Mouse (Mus musculus): ENCODE measurements around the gene Sclt1.
A peak's percentile ranks its signal among the peaks of the same experiment; 100 is the strongest.

Gene Sclt1

DNA sequence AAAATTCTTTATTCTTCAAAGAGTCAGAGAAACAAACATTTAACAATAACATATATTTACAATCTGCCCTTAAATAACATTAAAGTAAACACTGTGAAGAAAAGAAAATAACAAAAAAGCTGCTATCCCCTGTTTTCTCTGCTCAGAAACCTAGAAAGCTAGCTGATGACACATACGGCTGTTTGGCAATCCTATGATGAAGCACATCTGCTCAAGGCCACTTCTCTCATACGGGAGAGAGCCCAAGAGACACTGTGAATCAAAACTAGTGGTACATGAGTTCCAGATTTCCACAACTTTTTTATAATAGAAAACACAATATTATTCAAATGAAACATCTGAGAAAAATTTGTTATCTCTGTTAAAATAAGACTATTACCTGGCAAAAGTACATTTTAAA is 55.9 kb downstream of the Sclt1 start:
- H3K36me3 ChIP-seq (ENCODE audit: insufficient read depth, low read length) = no peaks in the 10 kb centered on the region
- no peaks in the 10 kb centered on the region for H3K9me3 ChIP-seq (ENCODE audit: low read length)
- TF ChIP-seq POU5F1 (IDR thresholded peaks at IDR 0.05; ENCODE audit: borderline replicate concordance, low read length) = no peak
- TF ChIP-seq NANOG (IDR thresholded peaks at IDR 0.05; ENCODE audit: borderline replicate concordance, low read length) = no peak
- no peak for TF ChIP-seq CTCF (conservative IDR thresholded peaks at IDR 0.05; ENCODE audit: low read length)
- H3K4me3 ChIP-seq (replicated peaks; ENCODE audit: low read length) = no peak overlapping the region
- H3K4me1 ChIP-seq (replicated peaks; ENCODE audit: low read depth, low read length) = peaks cover 41% of the 10 kb centered on the region
- no peaks in the 10 kb centered on the region for H3K27me3 ChIP-seq (ENCODE audit: insufficient read depth, low read length)

DNA sequence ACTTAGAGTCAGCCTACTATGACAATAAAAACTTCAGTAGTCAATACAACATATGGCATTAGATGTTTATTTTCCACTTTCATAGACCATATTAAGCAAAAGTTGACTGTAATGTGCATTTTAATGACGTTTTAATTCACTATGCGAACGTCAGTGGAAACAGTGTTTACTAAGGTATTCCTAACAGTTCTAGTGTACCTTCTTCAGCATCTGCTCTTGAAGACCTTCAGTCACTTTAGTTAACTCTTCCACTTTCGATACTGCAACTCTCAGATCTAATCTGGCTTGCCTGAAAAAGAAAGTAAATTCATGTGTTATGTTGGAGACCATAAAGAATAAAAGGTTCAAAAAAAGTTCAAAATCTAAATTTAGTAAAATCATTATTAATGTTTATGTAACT is 60.2 kb downstream of the Sclt1 start:
- Histone ChIP-seq H3K27me3 (ENCODE audit: insufficient read depth, low read length) (no peaks in the 10 kb centered on the region), H3K36me3 (ENCODE audit: insufficient read depth, low read length) (no peaks in the 10 kb centered on the region), H3K4me3 (replicated peaks; ENCODE audit: low read length) (no peak overlapping the region), H3K9me3 (ENCODE audit: low read length) (no peaks in the 10 kb centered on the region), H3K4me1 (replicated peaks; ENCODE audit: low read depth, low read length) (peaks cover 6% of the 10 kb centered on the region)
- TF ChIP-seq NANOG (IDR thresholded peaks at IDR 0.05; ENCODE audit: borderline replicate concordance, low read length) = no peak
- TF ChIP-seq POU5F1 (IDR thresholded peaks at IDR 0.05; ENCODE audit: borderline replicate concordance, low read length) = no peak
- no peak for TF ChIP-seq CTCF (conservative IDR thresholded peaks at IDR 0.05; ENCODE audit: low read length)

DNA sequence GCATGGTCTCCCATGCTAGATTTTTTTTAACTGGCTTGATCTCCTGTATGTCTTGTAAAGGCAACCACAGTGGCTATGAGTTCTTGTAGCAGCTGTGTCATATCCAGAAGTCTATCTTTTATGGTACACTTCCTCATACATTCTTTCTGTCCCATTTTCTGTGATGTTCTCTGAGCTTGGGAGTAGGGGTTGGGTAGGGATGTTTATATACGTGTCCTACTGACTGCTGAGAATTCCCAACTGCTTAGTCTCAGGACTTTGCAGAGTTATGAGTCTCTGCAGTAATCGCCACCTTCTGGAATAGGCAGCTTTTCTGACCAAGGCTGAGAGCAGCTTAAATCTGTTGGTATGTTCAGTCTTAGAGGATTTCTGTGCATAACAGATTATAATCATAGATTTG is 65.7 kb downstream of the Sclt1 start:
- no peaks in the 10 kb centered on the region for H3K9me3 ChIP-seq (ENCODE audit: low read length)
- no peak overlapping the region for H3K4me3 ChIP-seq (replicated peaks; ENCODE audit: low read length)
- TF ChIP-seq NANOG (IDR thresholded peaks at IDR 0.05; ENCODE audit: borderline replicate concordance, low read length) (no peak), POU5F1 (IDR thresholded peaks at IDR 0.05; ENCODE audit: borderline replicate concordance, low read length) (no peak), CTCF (conservative IDR thresholded peaks at IDR 0.05; ENCODE audit: low read length) (no peak)
- 0 out of 2 replicates have a peak, but pooled peaks cover 3% of the 10 kb centered on the region for H3K27me3 ChIP-seq (ENCODE audit: insufficient read depth, low read length)
- no peaks in the 10 kb centered on the region for H3K4me1 ChIP-seq (replicated peaks; ENCODE audit: low read depth, low read length)
- peaks cover 6% of the 10 kb centered on the region for H3K36me3 ChIP-seq (ENCODE audit: insufficient read depth, low read length)

DNA sequence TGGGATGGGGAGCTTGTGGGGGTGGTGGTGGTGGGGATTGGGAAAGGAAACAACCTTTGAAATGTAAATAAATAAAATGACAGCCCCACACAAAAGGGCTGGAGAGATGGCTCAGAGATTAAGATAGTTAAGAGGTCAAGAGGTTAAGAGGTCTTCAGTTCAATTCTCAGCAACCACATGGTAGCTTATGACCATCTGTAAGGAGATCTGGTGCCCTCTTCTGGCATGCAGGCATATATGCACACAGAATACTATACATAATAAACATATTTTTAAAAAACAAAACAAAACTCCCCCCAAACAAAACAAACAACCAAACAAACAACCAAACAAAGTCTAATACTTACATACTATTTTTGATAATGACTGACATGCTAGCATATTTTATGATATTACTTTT is 67.5 kb downstream of the Sclt1 start:
- Histone ChIP-seq H3K27me3 (ENCODE audit: insufficient read depth, low read length) (0 out of 2 replicates have a peak, but pooled peaks cover 3% of the 10 kb centered on the region), H3K4me3 (replicated peaks; ENCODE audit: low read length) (no peak overlapping the region), H3K4me1 (replicated peaks; ENCODE audit: low read depth, low read length) (no peaks in the 10 kb centered on the region), H3K9me3 (ENCODE audit: low read length) (no peaks in the 10 kb centered on the region), H3K36me3 (ENCODE audit: insufficient read depth, low read length) (peaks cover 6% of the 10 kb centered on the region)
- peak; percentile 37 for TF ChIP-seq CTCF (conservative IDR thresholded peaks at IDR 0.05; ENCODE audit: low read length)
- TF ChIP-seq POU5F1 (IDR thresholded peaks at IDR 0.05; ENCODE audit: borderline replicate concordance, low read length) = no peak
- no peak for TF ChIP-seq NANOG (IDR thresholded peaks at IDR 0.05; ENCODE audit: borderline replicate concordance, low read length)

DNA sequence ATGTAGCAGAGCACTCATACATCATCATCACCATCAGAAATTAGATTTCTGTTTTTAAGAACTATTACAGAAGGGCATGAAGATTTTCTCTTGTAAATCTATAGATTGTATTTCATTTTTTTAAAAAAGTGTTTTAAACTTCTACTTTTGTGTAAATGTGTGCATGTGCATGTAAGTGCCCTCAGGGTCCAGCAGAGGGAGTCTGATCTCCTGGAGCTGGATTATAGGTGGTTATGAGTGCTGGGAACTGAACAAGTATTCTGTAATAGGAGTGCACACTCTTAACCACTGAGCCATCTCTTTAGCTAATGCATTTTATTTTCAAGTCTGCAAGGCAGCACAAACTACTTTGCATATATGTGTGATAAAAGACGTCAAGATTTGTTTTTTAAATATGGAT is 86.7 kb downstream of the Sclt1 start:
- Histone ChIP-seq H3K36me3 (ENCODE audit: insufficient read depth, low read length) (peaks cover 3% of the 10 kb centered on the region; the same call in 1 of the 2 replicates), H3K27me3 (ENCODE audit: insufficient read depth, low read length) (no peaks in the 10 kb centered on the region), H3K9me3 (ENCODE audit: low read length) (no peaks in the 10 kb centered on the region), H3K4me1 (replicated peaks; ENCODE audit: low read depth, low read length) (no peaks in the 10 kb centered on the region), H3K4me3 (replicated peaks; ENCODE audit: low read length) (no peak overlapping the region)
- no peak for TF ChIP-seq NANOG (IDR thresholded peaks at IDR 0.05; ENCODE audit: borderline replicate concordance, low read length)
- TF ChIP-seq CTCF (conservative IDR thresholded peaks at IDR 0.05; ENCODE audit: low read length) = peak; percentile 73

DNA sequence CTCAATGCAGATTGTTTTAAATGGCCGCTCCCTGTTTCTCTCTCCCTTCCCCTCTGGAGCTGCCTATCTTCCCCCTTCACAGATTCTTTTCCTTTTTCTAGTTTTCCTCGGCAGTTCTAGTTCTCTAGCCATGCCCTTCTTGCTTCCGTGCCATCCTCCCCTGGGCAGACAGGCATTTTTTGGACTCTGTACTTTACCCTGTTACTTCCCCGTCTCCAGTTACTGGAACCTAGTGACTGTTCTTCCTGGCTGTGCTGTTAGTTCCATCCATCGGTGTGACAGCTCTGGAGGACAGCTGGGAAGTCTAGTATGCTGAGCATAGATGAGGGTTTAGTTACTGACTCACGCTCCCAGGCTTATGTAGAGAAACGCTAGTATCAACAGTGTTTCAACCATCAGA is 121.3 kb downstream of the Sclt1 start:
- Histone ChIP-seq H3K4me1 (replicated peaks; ENCODE audit: low read depth, low read length) (peaks cover 15% of the 10 kb centered on the region), H3K4me3 (replicated peaks; ENCODE audit: low read length) (no peak overlapping the region), H3K27me3 (ENCODE audit: insufficient read depth, low read length) (no peaks in the 10 kb centered on the region), H3K9me3 (ENCODE audit: low read length) (no peaks in the 10 kb centered on the region), H3K36me3 (ENCODE audit: insufficient read depth, low read length) (peaks cover 27% of the 10 kb centered on the region)
- TF ChIP-seq POU5F1 (IDR thresholded peaks at IDR 0.05; ENCODE audit: borderline replicate concordance, low read length) = no peak
- TF ChIP-seq NANOG (IDR thresholded peaks at IDR 0.05; ENCODE audit: borderline replicate concordance, low read length) = no peak
- TF ChIP-seq CTCF (conservative IDR thresholded peaks at IDR 0.05; ENCODE audit: low read length) = no peak

DNA sequence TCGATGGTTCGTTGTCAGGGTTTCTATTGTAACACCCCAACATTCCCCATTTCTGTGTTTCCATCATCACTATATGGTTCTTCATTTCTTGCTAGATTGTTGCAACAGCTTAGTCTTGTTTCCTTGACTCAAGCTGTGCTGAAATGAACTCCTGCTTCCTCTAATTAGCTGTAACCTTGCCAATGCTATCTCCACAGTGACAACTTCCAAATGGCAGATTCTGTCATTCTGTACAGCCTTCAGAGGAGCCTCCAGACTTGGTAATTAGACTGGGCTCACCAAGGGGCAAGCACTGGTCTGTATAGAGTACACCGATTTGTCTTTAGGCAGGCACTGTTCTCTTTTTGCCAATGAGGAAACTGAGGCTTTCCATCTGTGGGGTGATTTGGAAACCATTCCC is 123.8 kb downstream of the Sclt1 start:
- H3K9me3 ChIP-seq (ENCODE audit: low read length) = no peaks in the 10 kb centered on the region
- H3K27me3 ChIP-seq (ENCODE audit: insufficient read depth, low read length) = no peaks in the 10 kb centered on the region
- no peak overlapping the region for H3K4me3 ChIP-seq (replicated peaks; ENCODE audit: low read length)
- H3K36me3 ChIP-seq (ENCODE audit: insufficient read depth, low read length) = peaks cover 52% of the 10 kb centered on the region
- no peak for TF ChIP-seq POU5F1 (IDR thresholded peaks at IDR 0.05; ENCODE audit: borderline replicate concordance, low read length)
- no peak for TF ChIP-seq NANOG (IDR thresholded peaks at IDR 0.05; ENCODE audit: borderline replicate concordance, low read length)
- no peak for TF ChIP-seq CTCF (conservative IDR thresholded peaks at IDR 0.05; ENCODE audit: low read length)
- H3K4me1 ChIP-seq (replicated peaks; ENCODE audit: low read depth, low read length) = peaks cover 28% of the 10 kb centered on the region

DNA sequence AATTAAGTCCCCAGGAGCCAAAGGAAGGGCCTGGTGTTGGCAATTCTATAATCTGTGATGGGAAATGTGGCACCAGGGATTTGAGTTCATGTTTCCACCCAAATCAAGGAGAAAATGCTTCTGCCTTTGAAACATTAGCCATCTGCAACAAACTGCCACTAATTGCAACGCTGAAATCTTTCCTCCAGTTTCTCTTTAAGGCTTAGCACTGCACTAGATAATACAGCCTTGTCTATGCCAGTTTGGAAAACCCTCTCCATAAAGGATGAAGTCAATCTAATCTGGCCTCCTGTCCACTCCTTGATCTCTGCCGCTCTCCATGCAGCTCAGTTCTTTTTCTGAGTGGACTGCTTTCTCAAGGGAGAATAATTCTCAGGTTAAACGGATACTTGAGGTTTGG is 124.3 kb downstream of the Sclt1 start:
- no peak for TF ChIP-seq POU5F1 (IDR thresholded peaks at IDR 0.05; ENCODE audit: borderline replicate concordance, low read length)
- Histone ChIP-seq H3K4me1 (replicated peaks; ENCODE audit: low read depth, low read length) (peaks cover 33% of the 10 kb centered on the region), H3K36me3 (ENCODE audit: insufficient read depth, low read length) (peaks cover 57% of the 10 kb centered on the region), H3K9me3 (ENCODE audit: low read length) (no peaks in the 10 kb centered on the region), H3K27me3 (ENCODE audit: insufficient read depth, low read length) (no peaks in the 10 kb centered on the region), H3K4me3 (replicated peaks; ENCODE audit: low read length) (no peak overlapping the region)

DNA sequence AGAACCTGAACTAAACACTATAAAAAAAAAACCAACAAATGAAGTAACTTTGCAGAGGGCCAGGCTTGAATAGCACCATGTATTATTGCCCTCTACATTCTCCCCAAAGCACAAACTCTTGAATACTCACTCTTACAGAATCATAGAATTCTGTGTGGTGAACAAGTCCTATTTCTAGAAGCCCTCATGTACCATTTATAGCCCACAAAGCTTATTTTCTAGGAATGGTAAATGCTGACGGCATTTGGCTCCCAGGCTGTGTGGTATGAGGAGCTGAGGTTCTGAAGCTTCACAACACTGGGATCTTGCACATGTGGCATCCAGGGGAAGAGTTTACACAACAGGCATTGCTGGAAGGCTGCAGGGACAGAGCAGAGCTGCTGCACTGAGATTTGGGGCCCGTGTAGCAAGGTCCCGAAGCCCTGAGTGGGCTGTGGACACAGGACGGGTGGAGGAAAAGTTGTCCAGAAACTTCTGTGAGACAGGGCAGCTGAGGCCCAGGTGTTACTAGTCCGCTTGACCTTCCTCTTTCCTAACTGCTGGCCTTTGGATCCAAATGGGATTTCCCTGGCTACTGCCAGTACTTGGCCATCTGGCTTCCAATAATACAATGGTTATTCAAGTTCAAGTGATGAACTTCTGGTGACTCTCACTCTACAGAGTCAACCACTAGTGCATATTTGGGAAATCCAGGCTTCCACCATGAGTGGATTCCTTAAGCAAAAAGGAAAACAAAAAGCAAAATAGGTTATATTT is 127.9 kb downstream of the Sclt1 start:
- TF ChIP-seq POU5F1 (IDR thresholded peaks at IDR 0.05; ENCODE audit: borderline replicate concordance, low read length) (no peak), NANOG (IDR thresholded peaks at IDR 0.05; ENCODE audit: borderline replicate concordance, low read length) (no peak)
- Histone ChIP-seq H3K36me3 (ENCODE audit: insufficient read depth, low read length) (peaks cover 93% of the 10 kb centered on the region), H3K27me3 (ENCODE audit: insufficient read depth, low read length) (no peaks in the 10 kb centered on the region), H3K4me1 (replicated peaks; ENCODE audit: low read depth, low read length) (peaks cover 60% of the 10 kb centered on the region), H3K4me3 (replicated peaks; ENCODE audit: low read length) (no peak overlapping the region), H3K9me3 (ENCODE audit: low read length) (no peaks in the 10 kb centered on the region)
